Mouse (Mus musculus): ENCODE measurements at regions not wholly inside any gene's neighbourhood (a gene's known extent, or its start where the extent isn't known, plus 50 kb on each side); places are given as distances from the start of the nearest gene placed in this dataset.
A peak's percentile ranks its signal among the peaks of the same experiment; 100 is the strongest.

- no peak overlapping the region for H3K9ac ChIP-seq
- ATAC-seq (ENCODE audit: low FRiP score) (no peak), DNase-seq (ENCODE audit: low spot score) (no peak)
- H3K4me1 ChIP-seq (replicated peaks; ENCODE audit: control insufficient read depth, insufficient read depth, low read length), result no peaks in the 10 kb centered on the region
- no peaks in the 10 kb centered on the region for H3K27me3 ChIP-seq (ENCODE audit: control insufficient read depth, insufficient read depth, low read length)
- no peak overlapping the region for H3K4me3 ChIP-seq (replicated peaks; ENCODE audit: low read length)
- H3K9me3 ChIP-seq (ENCODE audit: control insufficient read depth, low read length), result no peaks in the 10 kb centered on the region
- 92% methylated on average over 11 of the region's 11 CpGs for WGBS
- no peak overlapping the region for H3K27ac ChIP-seq
- no peaks in the 10 kb centered on the region for H3K36me3 ChIP-seq (replicated peaks; ENCODE audit: control insufficient read depth, insufficient read depth)
- no peak overlapping the region for H3K4me2 ChIP-seq (replicated peaks)
Observed at GRCm38 (mm10) chr10:99561166-99561818, 198.2 kb downstream of the Csl start.

GRCm38 (mm10) chr10:99564605-99565004, 194.9 kb downstream of the Csl start:
- H3K4me3 ChIP-seq (replicated peaks; ENCODE audit: low read length), result no peak overlapping the region
- H3K36me3 ChIP-seq (replicated peaks; ENCODE audit: control insufficient read depth, insufficient read depth), result no peaks in the 10 kb centered on the region
- no peak for DNase-seq (ENCODE audit: low spot score)
- H3K9ac ChIP-seq, result no peak overlapping the region
- no peak for ATAC-seq (ENCODE audit: low FRiP score)
- H3K27ac ChIP-seq, result no peak overlapping the region
- H3K4me2 ChIP-seq (replicated peaks), result no peak overlapping the region
- H3K27me3 ChIP-seq (ENCODE audit: control insufficient read depth, insufficient read depth, low read length), result no peaks in the 10 kb centered on the region
- 86% methylated on average over 4 of the region's 4 CpGs for WGBS
- no peaks in the 10 kb centered on the region for H3K9me3 ChIP-seq (ENCODE audit: control insufficient read depth, low read length)
- no peaks in the 10 kb centered on the region for H3K4me1 ChIP-seq (replicated peaks; ENCODE audit: control insufficient read depth, insufficient read depth, low read length)

- no peaks in the 10 kb centered on the region for H3K9me3 ChIP-seq (ENCODE audit: control insufficient read depth, low read length)
- no peaks in the 10 kb centered on the region for H3K27me3 ChIP-seq (ENCODE audit: control insufficient read depth, insufficient read depth, low read length)
- H3K4me1 ChIP-seq (replicated peaks; ENCODE audit: control insufficient read depth, insufficient read depth, low read length), result no peaks in the 10 kb centered on the region
- H3K36me3 ChIP-seq (replicated peaks; ENCODE audit: control insufficient read depth, insufficient read depth), result no peaks in the 10 kb centered on the region
- H3K4me3 ChIP-seq (replicated peaks; ENCODE audit: low read length), result no peak overlapping the region
- no peak overlapping the region for H3K9ac ChIP-seq
- ATAC-seq (ENCODE audit: low FRiP score) (no peak), DNase-seq (ENCODE audit: low spot score) (no peak)
- no peak overlapping the region for H3K27ac ChIP-seq
- WGBS, result 80% methylated on average over 5 of the region's 5 CpGs
- no peak overlapping the region for H3K4me2 ChIP-seq (replicated peaks)
Observed at GRCm38 (mm10) chr10:99568424-99568823, 191.0 kb downstream of the Csl start.

- no peaks in the 10 kb centered on the region for H3K36me3 ChIP-seq (replicated peaks; ENCODE audit: control insufficient read depth, insufficient read depth)
- no peaks in the 10 kb centered on the region for H3K27me3 ChIP-seq (ENCODE audit: control insufficient read depth, insufficient read depth, low read length)
- no peak for ATAC-seq (ENCODE audit: low FRiP score)
- no peak overlapping the region for H3K4me3 ChIP-seq (replicated peaks; ENCODE audit: low read length)
- H3K27ac ChIP-seq, result no peak overlapping the region
- H3K4me2 ChIP-seq (replicated peaks), result no peak overlapping the region
- DNase-seq (ENCODE audit: low spot score), result no peak
- WGBS, result 52% methylated on average over 2 of the region's 2 CpGs
- H3K9ac ChIP-seq, result no peak overlapping the region
- peaks cover 6% of the 10 kb centered on the region for H3K4me1 ChIP-seq (replicated peaks; ENCODE audit: control insufficient read depth, insufficient read depth, low read length)
- no peaks in the 10 kb centered on the region for H3K9me3 ChIP-seq (ENCODE audit: control insufficient read depth, low read length)
Observed at GRCm38 (mm10) chr10:99570190-99570589, 189.3 kb downstream of the Csl start.

- no peaks in the 10 kb centered on the region for H3K27me3 ChIP-seq (ENCODE audit: control insufficient read depth, insufficient read depth, low read length)
- no peak overlapping the region for H3K9ac ChIP-seq
- H3K36me3 ChIP-seq (replicated peaks; ENCODE audit: control insufficient read depth, insufficient read depth), result no peaks in the 10 kb centered on the region
- DNase-seq (ENCODE audit: low spot score) (no peak), ATAC-seq (ENCODE audit: low FRiP score) (no peak)
- no peak overlapping the region for H3K4me2 ChIP-seq (replicated peaks)
- H3K4me1 ChIP-seq (replicated peaks; ENCODE audit: control insufficient read depth, insufficient read depth, low read length), result peaks cover 12% of the 10 kb centered on the region
- no peaks in the 10 kb centered on the region for H3K9me3 ChIP-seq (ENCODE audit: control insufficient read depth, low read length)
- no peak overlapping the region for H3K27ac ChIP-seq
- WGBS, result 76% methylated on average over 14 of the region's 14 CpGs
- no peak overlapping the region for H3K4me3 ChIP-seq (replicated peaks; ENCODE audit: low read length)
Observed at GRCm38 (mm10) chr10:99573997-99574396, 185.5 kb downstream of the Csl start.

GRCm38 (mm10) chr10:99575294-99575693, 184.2 kb downstream of the Csl start:
- H3K27ac ChIP-seq, result peak overlapping the region; percentile 23; the same call in 1 of the 2 replicates
- peak; percentile 73 for DNase-seq (ENCODE audit: low spot score)
- H3K9ac ChIP-seq, result no peak overlapping the region

GRCm38 (mm10) chr10:99576301-99576700, 183.2 kb downstream of the Csl start:
- no peak for ATAC-seq (ENCODE audit: low FRiP score)
- no peak overlapping the region for H3K4me3 ChIP-seq (replicated peaks; ENCODE audit: low read length)
- H3K27me3 ChIP-seq (ENCODE audit: control insufficient read depth, insufficient read depth, low read length), result no peaks in the 10 kb centered on the region
- 83% methylated on average over 5 of the region's 5 CpGs for WGBS
- no peak overlapping the region for H3K4me2 ChIP-seq (replicated peaks)
- no peak for DNase-seq (ENCODE audit: low spot score)
- peaks cover 12% of the 10 kb centered on the region for H3K4me1 ChIP-seq (replicated peaks; ENCODE audit: control insufficient read depth, insufficient read depth, low read length)
- no peak overlapping the region for H3K27ac ChIP-seq
- H3K36me3 ChIP-seq (replicated peaks; ENCODE audit: control insufficient read depth, insufficient read depth), result no peaks in the 10 kb centered on the region
- H3K9ac ChIP-seq, result no peak overlapping the region
- H3K9me3 ChIP-seq (ENCODE audit: control insufficient read depth, low read length), result no peaks in the 10 kb centered on the region

More at GRCm38 (mm10) chr10:99575294-99575693, 184.2 kb downstream of the Csl start:
- H3K4me3 ChIP-seq (replicated peaks; ENCODE audit: low read length), result no peak overlapping the region
- no peaks in the 10 kb centered on the region for H3K36me3 ChIP-seq (replicated peaks; ENCODE audit: control insufficient read depth, insufficient read depth)
- H3K4me2 ChIP-seq (replicated peaks), result 0 out of 2 replicates have a peak overlapping the region, but pooled peaks have one; percentile 4
- no peaks in the 10 kb centered on the region for H3K9me3 ChIP-seq (ENCODE audit: control insufficient read depth, low read length)
- no peaks in the 10 kb centered on the region for H3K27me3 ChIP-seq (ENCODE audit: control insufficient read depth, insufficient read depth, low read length)
- peak; percentile 54; the same call in 1 of the 2 replicates for ATAC-seq (ENCODE audit: low FRiP score)
- WGBS, result 52% methylated on average over 7 of the region's 7 CpGs
- peaks cover 12% of the 10 kb centered on the region for H3K4me1 ChIP-seq (replicated peaks; ENCODE audit: control insufficient read depth, insufficient read depth, low read length)

- no peak overlapping the region for H3K4me2 ChIP-seq (replicated peaks)
- H3K9me3 ChIP-seq (ENCODE audit: control insufficient read depth, low read length), result no peaks in the 10 kb centered on the region
- no peaks in the 10 kb centered on the region for H3K27me3 ChIP-seq (ENCODE audit: control insufficient read depth, insufficient read depth, low read length)
- 31% methylated on average over 12 of the region's 12 CpGs for WGBS
- no peaks in the 10 kb centered on the region for H3K36me3 ChIP-seq (replicated peaks; ENCODE audit: control insufficient read depth, insufficient read depth)
- no peak overlapping the region for H3K4me3 ChIP-seq (replicated peaks; ENCODE audit: low read length)
- ATAC-seq (ENCODE audit: low FRiP score) (peak; percentile 68), DNase-seq (ENCODE audit: low spot score) (peak; percentile 82)
- no peak overlapping the region for H3K27ac ChIP-seq
- peaks cover 12% of the 10 kb centered on the region for H3K4me1 ChIP-seq (replicated peaks; ENCODE audit: control insufficient read depth, insufficient read depth, low read length)
- H3K9ac ChIP-seq, result no peak overlapping the region
Observed at GRCm38 (mm10) chr10:99577041-99577681, 182.3 kb downstream of the Csl start.

- H3K4me3 ChIP-seq (replicated peaks; ENCODE audit: low read length), result no peak overlapping the region
- peaks cover 12% of the 10 kb centered on the region for H3K4me1 ChIP-seq (replicated peaks; ENCODE audit: control insufficient read depth, insufficient read depth, low read length)
- no peaks in the 10 kb centered on the region for H3K9me3 ChIP-seq (ENCODE audit: control insufficient read depth, low read length)
- no peak overlapping the region for H3K9ac ChIP-seq
- no peak overlapping the region for H3K27ac ChIP-seq
- no peaks in the 10 kb centered on the region for H3K36me3 ChIP-seq (replicated peaks; ENCODE audit: control insufficient read depth, insufficient read depth)
- DNase-seq (ENCODE audit: low spot score), result no peak
- no peak overlapping the region for H3K4me2 ChIP-seq (replicated peaks)
- no peak for ATAC-seq (ENCODE audit: low FRiP score)
- 66% methylated on average over 4 of the region's 4 CpGs for WGBS
- no peaks in the 10 kb centered on the region for H3K27me3 ChIP-seq (ENCODE audit: control insufficient read depth, insufficient read depth, low read length)
Observed at GRCm38 (mm10) chr10:99578366-99578765, 181.1 kb downstream of the Csl start.
